Mouse (Mus musculus): ENCODE results near the gene Rab19. TPM values are rescaled to one million over a fixed set of nuclear protein-coding genes. Genes with fewer than 3 reads are reported as not detected.

The Rab19 gene
- 0.11 and 0.27 TPM in 2 replicates for polyA plus RNA-seq (2016; fragmentation: Nextera tagmentation; extraction: Ambion mirVana)

DNA sequence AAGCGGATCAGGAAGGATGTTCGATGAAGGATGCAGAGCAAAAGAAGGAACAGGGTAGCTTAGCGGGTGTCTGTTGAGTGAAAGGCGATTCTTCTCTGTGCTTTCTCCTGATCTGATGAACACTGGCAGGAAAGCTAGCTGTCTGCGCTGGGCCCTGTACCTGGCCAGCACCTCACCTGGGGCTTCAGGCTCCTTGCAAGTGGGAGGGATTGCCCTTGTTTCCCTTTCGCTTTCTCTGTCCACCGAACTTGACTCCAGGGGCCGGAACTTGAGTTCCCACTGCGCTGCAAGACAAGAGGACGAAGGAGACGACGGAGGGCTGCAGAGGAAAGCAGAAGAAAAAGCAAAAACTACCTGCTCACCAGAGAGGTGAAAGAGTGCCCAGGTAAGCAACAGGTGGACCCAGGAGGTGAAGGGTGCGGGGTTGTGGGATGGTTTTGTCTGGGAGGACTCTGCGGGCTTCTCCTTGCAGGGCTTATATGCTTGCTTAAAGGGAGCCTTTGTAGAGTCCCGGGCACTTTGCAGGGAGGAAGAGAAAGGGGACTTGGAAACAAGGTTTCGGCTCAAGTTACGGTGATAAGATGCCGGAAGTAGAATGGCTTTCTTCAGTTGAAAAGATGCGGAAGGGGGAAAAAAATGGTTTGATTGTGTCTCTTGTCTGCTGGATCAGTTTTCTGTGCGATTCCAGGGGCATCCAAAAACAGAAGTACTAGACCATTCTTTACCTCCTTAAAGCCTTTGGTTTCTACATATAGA is at the start of gene Rab19:
Gene Rab19 (plus strand): TSS at position 51 of the 756 bp plus-strand sequence.
- Histone ChIP-seq H3K9ac (peak within 1 kb of the TSS; percentile 18; the same call in 1 of the 2 replicates), H3K27me3 (replicated peaks) (peaks cover 69% of the 10 kb centered on the region), H3K27ac (no peak within 1 kb of the TSS), H3K4me1 (peaks cover 26% of the 10 kb centered on the region), H3K4me2 (peak within 1 kb of the TSS; percentile 69), H3K36me3 (no peaks in the 10 kb centered on the region), H3K4me3 (peak within 1 kb of the TSS; percentile 50), H3K9me3 (replicated peaks) (no peaks in the 10 kb centered on the region)
- ATAC-seq: no peak
- 4% methylated on average over 20 of the region's 20 CpGs for WGBS (ENCODE audit: insufficient replicate concordance)

DNA sequence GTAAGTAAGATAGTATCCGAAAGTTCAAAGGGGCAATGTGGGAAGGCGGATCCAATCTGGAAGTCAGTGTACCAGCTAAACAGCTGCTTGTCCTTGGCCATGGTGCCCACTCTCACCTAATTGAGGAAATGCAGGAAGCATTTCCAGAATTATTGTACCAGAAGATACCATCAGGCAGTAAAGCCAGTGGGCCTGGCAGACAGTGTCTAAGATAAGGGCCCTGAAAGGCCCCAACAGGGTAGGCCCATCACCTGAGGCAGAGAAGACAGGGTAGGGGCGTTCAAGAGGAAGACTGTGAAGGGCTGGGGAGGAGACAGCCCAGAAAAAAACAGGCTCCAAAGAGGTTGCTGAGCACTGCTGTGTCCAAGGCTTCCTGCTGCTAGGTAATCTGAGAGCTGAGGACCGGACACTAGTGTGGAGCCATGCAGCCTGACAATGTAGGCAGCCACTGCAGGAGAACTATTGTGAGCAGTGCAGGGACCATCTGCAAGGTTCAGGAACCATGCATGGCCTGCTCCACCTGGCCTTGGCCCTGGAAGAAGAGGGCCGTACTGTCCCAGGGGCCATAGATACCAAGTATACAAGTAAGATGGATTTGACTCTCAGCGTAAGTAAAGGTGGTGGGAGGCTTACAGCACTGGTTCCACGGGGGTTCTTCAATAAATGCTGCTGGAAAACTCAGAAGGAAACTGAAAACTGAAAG is 48.8 kb upstream of the Rab19 start:
- H3K27ac ChIP-seq: no peak overlapping the region
- no peak overlapping the region for H3K9ac ChIP-seq
- H3K27me3 ChIP-seq (replicated peaks): no peaks in the 10 kb centered on the region
- H3K4me2 ChIP-seq: no peak overlapping the region
- no peak for ATAC-seq
- 0 out of 2 replicates have a peak, but pooled peaks cover 3% of the 10 kb centered on the region for H3K4me1 ChIP-seq
- H3K4me3 ChIP-seq: no peak overlapping the region
- 69% methylated on average over 7 of the region's 7 CpGs for WGBS (ENCODE audit: insufficient replicate concordance)
- peaks cover 15% of the 10 kb centered on the region for H3K36me3 ChIP-seq
- no peaks in the 10 kb centered on the region for H3K9me3 ChIP-seq (replicated peaks)

DNA sequence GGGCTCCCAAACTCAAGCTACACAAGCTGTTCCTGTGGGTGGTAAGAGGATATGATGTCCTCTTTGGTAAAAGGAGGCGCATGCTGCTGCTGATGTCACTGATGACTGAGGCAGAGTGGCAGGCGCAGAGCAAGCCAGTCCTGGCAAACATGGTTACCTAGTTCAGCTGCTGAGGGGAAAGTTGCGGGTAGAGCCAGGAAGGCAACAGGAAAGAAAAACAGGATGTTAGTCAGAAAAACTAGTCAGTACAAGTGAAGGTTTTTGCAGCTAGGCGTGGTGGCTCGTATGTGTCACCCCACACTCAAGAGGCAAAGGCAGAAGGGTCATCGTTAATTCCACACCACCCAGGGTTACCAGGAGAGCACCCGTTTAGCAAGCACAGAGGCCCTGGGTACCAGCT is 46.8 kb upstream of the Rab19 start:
- 40% methylated on average over 7 of the region's 7 CpGs for WGBS (ENCODE audit: insufficient replicate concordance)
- Histone ChIP-seq H3K9ac (no peak overlapping the region), H3K4me2 (no peak overlapping the region), H3K4me3 (no peak overlapping the region), H3K27ac (no peak overlapping the region), H3K9me3 (replicated peaks) (no peaks in the 10 kb centered on the region), H3K27me3 (replicated peaks) (no peaks in the 10 kb centered on the region), H3K36me3 (peaks cover 15% of the 10 kb centered on the region), H3K4me1 (0 out of 2 replicates have a peak, but pooled peaks cover 3% of the 10 kb centered on the region)
- ATAC-seq: no peak

DNA sequence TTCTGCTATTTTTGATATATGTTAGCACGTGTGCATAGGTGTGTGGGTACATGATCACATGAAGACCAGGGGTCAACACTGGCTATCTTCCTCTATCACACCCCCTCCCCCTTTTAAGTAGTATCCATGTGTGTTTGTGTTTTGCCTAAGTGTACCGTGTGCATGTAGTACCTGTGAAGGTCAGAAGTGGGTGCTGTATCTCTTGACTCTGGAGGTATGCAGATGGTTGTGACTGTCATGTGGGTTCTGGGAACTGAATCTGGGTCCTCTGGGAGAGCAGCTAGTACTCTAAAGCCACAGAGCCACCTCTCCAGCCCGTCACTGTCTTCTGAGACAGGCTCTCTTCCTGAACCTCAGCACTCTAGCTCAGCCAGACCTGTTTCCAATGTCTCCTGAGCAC is 46.1 kb upstream of the Rab19 start:
- Histone ChIP-seq H3K4me2 (no peak overlapping the region), H3K27me3 (replicated peaks) (no peaks in the 10 kb centered on the region), H3K36me3 (peaks cover 15% of the 10 kb centered on the region), H3K9me3 (replicated peaks) (no peaks in the 10 kb centered on the region), H3K27ac (no peak overlapping the region), H3K9ac (no peak overlapping the region), H3K4me3 (no peak overlapping the region), H3K4me1 (0 out of 2 replicates have a peak, but pooled peaks cover 3% of the 10 kb centered on the region)
- ATAC-seq: no peak
- WGBS (ENCODE audit: insufficient replicate concordance): 76% methylated on average over 3 of the region's 3 CpGs

DNA sequence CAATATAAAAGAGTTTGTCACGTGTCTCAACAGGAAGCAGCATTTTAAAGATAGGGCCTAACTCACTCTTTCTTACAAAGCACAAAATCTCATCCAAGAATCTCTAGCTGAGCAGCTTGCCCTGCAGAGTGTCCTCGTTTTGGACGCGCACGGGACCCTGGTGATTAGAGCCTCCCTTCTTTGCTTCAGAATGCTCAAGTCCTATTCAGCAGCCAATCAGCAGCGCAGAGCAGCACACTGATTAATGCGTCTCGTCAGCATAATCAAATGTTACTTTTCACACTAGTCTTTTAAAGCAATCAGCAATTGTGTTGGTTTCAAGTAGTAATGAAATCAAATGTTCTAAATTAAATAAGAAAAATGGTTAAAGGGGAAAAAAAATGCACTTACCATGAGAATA is 42.6 kb upstream of the Rab19 start:
- Histone ChIP-seq H3K9me3 (replicated peaks) (no peaks in the 10 kb centered on the region), H3K4me3 (no peak overlapping the region), H3K9ac (no peak overlapping the region), H3K27me3 (replicated peaks) (no peaks in the 10 kb centered on the region), H3K4me1 (no peaks in the 10 kb centered on the region), H3K36me3 (peaks cover 26% of the 10 kb centered on the region), H3K27ac (no peak overlapping the region), H3K4me2 (no peak overlapping the region)
- WGBS (ENCODE audit: insufficient replicate concordance): 78% methylated on average over 8 of the region's 8 CpGs
- no peak for ATAC-seq

DNA sequence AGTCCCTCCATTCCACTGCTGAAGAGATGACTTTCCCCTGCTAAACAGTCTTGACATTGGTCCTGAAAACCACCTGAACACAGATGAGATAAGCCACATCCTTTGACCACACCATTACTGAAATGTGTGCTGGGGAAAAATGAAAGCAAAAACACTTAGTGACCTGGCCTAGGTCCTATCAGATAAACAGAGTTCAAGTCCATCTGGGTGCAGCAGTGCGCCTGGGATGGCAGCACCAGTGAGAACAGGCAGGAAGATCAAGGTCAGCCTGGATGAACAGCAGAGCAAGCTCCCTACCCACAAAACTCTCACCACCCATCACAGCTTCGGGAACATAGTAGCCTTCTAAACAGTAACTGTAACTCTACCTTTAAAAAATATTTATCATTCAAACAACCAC is 39.2 kb upstream of the Rab19 start:
- Histone ChIP-seq H3K36me3 (peaks cover 32% of the 10 kb centered on the region), H3K27ac (no peak overlapping the region), H3K4me3 (no peak overlapping the region), H3K9ac (no peak overlapping the region), H3K4me2 (no peak overlapping the region), H3K9me3 (replicated peaks) (no peaks in the 10 kb centered on the region), H3K27me3 (replicated peaks) (no peaks in the 10 kb centered on the region), H3K4me1 (no peaks in the 10 kb centered on the region)
- WGBS (ENCODE audit: insufficient replicate concordance): 57% methylated on average over 2 of the region's 2 CpGs
- no peak for ATAC-seq

DNA sequence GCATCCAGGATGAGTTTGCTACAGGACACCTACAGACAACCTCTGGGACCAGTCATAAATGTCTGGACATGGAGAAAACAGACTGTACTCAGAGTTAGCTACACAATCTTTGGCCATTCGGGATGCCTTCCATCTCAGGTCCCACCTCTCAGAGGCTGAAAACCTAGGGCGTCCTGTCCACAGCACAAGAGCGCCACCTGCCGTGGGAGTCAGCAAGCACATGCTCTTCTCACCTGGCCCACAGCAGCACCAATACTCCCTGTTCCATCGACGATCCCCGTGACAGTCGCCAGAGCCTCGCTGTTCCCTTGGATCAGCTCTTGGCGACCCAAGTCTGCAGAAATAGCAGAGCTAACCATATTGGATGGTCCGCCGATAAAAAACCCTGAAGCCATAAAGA is 37.0 kb upstream of the Rab19 start:
- no peak for ATAC-seq
- WGBS (ENCODE audit: insufficient replicate concordance): 17% methylated on average over 12 of the region's 12 CpGs

DNA sequence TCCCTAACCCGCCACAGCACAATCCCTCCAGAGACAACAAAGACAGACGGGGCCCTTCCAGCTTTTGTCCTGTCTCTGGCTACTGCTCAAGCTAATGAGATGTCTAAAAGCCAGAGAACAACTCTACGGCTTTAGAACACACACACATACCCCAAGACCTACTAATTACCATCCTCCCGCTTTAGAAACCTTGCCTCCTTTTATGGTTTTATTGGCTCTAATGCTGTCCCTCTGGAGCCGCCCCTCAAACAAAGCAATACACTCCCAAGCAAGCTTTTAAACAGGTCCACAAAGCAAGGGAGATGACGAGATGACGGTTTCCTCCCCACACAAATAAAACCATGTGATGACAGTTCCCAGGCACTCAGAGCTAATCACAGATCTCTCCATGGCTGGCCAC is 35.5 kb upstream of the Rab19 start:
- no peaks in the 10 kb centered on the region for H3K4me1 ChIP-seq
- H3K9ac ChIP-seq: no peak overlapping the region
- no peak overlapping the region for H3K4me3 ChIP-seq
- H3K27ac ChIP-seq: no peak overlapping the region
- no peaks in the 10 kb centered on the region for H3K9me3 ChIP-seq (replicated peaks)
- no peak for ATAC-seq
- H3K27me3 ChIP-seq (replicated peaks): no peaks in the 10 kb centered on the region
- H3K36me3 ChIP-seq: peaks cover 46% of the 10 kb centered on the region
- WGBS (ENCODE audit: insufficient replicate concordance): 72% methylated on average over 7 of the region's 7 CpGs
- H3K4me2 ChIP-seq: no peak overlapping the region

More for the DNA sequence above, 37.0 kb upstream of the Rab19 start:
- Histone ChIP-seq H3K36me3 (peaks cover 32% of the 10 kb centered on the region), H3K9me3 (replicated peaks) (no peaks in the 10 kb centered on the region), H3K4me3 (no peak overlapping the region), H3K4me2 (no peak overlapping the region), H3K27me3 (replicated peaks) (no peaks in the 10 kb centered on the region), H3K27ac (no peak overlapping the region), H3K9ac (no peak overlapping the region), H3K4me1 (no peaks in the 10 kb centered on the region)

DNA sequence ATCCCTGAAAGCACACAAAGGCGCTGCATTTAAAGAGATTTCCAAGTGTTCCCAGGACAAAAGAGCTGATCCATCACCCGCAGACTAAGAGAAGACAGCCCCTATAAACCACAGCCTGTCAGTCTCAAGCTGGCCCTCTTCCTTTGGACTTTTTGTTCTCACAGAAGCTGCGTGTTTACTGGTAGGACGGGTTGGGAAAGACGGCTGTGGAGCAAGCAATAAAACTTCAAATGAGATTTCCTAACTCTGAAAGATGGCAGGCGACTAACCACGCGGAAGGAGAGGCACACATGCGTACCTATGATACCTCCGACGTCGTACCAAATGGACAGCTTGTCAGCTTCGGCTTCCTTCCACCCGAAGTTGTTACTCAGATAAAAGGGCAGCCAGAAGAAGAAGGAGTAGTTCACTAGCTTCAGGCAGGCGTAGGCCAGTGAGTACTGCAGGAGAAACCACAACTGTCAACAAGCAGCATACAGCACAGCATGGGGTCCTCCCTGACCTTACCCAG is 33.9 kb upstream of the Rab19 start:
- Histone ChIP-seq H3K4me2 (no peak overlapping the region), H3K4me1 (no peaks in the 10 kb centered on the region), H3K9me3 (replicated peaks) (no peaks in the 10 kb centered on the region), H3K27me3 (replicated peaks) (no peaks in the 10 kb centered on the region), H3K36me3 (peaks cover 55% of the 10 kb centered on the region), H3K4me3 (no peak overlapping the region), H3K9ac (no peak overlapping the region), H3K27ac (no peak overlapping the region)
- WGBS (ENCODE audit: insufficient replicate concordance): 30% methylated on average over 15 of the region's 15 CpGs
- ATAC-seq: no peak

DNA sequence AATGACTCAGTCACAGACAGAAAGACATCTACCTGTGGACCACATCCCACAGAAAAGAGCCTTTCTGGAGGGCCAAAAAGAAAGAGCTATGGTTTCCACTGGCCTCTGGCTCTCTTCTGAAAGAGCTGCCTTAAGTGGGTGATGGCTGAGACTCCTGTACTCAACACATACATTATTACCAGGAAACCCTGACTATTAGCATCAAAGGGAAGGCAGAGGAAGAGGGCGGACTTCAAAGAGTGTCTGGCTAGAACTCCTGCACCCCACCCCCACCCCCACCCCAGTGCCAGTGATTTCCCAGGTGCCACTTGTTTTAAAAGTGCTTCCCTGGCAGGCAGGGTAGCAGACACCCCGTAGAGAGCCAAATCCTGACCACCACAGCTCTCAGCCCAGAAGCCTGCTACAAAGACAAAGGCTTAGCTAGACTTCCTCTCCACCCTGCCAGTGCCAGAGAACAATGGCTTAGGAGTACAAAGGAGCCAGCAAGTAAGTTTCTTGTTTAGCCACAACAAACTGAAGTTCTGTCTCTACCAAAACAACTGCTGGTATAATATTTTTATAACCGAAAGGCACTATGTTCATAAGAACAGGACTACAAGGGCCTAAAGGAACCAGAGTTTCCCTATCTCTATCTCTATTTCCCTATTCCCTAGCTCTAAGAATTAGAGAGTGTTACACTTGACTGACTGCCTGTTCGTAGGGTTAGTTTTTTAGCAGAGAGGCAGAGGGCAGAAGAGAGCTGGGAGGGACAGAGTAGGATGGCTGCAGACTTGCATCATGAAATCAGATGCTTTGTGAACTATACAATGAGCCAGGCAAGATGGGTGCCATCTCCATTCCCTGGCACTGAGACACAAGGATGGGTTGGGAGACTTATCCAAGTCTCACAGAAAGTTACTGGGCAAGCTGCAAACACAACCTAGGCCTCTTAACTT is 32.8 kb upstream of the Rab19 start:
- H3K9me3 ChIP-seq (replicated peaks): no peaks in the 10 kb centered on the region
- 43% methylated on average over 4 of the region's 4 CpGs for WGBS (ENCODE audit: insufficient replicate concordance)
- H3K4me2 ChIP-seq: no peak overlapping the region
- H3K27me3 ChIP-seq (replicated peaks): no peaks in the 10 kb centered on the region
- no peak overlapping the region for H3K4me3 ChIP-seq
- peaks cover 46% of the 10 kb centered on the region for H3K36me3 ChIP-seq
- ATAC-seq: no peak
- no peaks in the 10 kb centered on the region for H3K4me1 ChIP-seq
- H3K27ac ChIP-seq: no peak overlapping the region
- no peak overlapping the region for H3K9ac ChIP-seq

DNA sequence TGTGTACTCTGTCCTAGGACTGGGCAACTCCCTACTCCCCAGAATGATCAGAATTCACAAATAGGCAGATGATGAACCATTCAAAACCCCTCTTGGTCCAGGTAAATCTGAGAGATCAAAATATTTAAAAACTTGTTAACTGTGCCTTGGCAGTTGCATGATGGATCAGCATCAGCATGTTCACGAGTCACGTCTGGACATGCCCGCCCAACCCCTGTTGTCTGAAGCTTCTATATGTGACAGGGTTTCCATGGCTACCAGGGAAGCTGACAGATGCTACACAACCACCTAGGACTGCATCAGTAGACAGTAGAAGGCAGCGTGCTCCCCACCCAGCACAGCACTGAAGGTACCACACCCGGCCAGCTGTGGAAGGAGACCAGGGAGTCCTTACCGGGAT is 32.0 kb upstream of the Rab19 start:
- WGBS (ENCODE audit: insufficient replicate concordance): 78% methylated on average over 6 of the region's 6 CpGs
- ATAC-seq: no peak
- Histone ChIP-seq H3K36me3 (peaks cover 40% of the 10 kb centered on the region), H3K4me2 (no peak overlapping the region), H3K9ac (no peak overlapping the region), H3K27ac (no peak overlapping the region), H3K27me3 (replicated peaks) (no peaks in the 10 kb centered on the region), H3K9me3 (replicated peaks) (no peaks in the 10 kb centered on the region), H3K4me3 (no peak overlapping the region), H3K4me1 (no peaks in the 10 kb centered on the region)
